Mouse (Mus musculus) left cerebral cortex, postnatal 36 days (tissue): Measurements from ENCODE around the gene Olfr1413. TPM values are rescaled to one million over a fixed set of nuclear protein-coding genes. Genes with fewer than 3 reads are reported as not detected.

ENCODE experiments used
- DNase-seq, 2 experiments: peaks; one replicate each; pipeline ENCODE4 v3.0.0; 2021 to 2022; ENCODE audit warnings: low spot score in 2 of 2, mixed read lengths in 1 of 2
- intact Hi-C: fragments of 180-260 bp; cut with DNase I; formaldehyde crosslinking; loops from one replicate; pipeline ENCODE4 v1.15.1; 2025
- total RNA-seq, 2 experiments: library from RNA; stranded (reverse); gene quantifications; 2 replicates each; pipeline ENCODE4 v1.2.3; 2021

Olfr1413 gene
- total RNA-seq, result not detected

DNA sequence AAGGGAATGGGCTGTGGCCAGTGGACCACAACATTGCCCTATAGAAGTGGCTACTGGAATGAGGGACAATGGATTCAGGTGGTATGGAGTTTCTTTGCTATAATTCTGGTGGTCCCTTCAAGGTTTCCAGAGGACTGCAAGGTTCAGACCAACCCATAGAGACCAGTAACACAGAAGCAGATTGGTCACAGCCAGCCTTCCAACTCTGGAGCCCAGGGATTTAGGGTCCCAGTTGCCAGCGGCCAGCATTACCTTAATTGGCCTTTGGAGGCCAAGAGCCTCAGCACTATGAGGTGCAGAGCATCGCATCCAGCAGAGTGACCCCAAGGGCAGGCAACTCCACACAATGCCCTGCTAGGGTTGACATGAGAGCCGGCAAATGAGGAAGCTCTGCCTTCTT lies at the start of gene Olfr1413:
TSS of gene Olfr1413 (plus strand) at position 301 of the 400 bp plus-strand sequence.
- no peak for DNase-seq
- intact Hi-C loops, result no loop called here

DNA sequence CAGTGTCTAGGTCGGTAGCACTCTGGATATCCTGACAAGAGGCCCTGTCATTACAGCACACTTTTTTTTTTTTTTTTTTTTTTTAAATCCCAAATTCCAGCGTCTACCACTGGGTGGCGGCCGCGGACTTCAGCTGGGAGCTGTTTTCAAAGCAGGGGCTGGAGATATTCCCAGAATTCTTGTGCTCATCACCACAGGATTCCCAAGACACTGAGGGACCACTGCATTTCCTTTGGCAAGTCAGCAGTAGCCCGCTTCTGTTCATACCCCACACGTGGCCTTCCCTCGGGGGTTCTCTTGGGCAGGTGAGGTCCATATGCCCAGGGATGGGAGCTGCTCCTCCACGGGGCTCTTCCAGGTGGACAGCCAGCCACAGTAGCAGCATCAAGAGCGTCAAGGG lies 49.7 kb upstream of the Olfr1413 start:
- DNase-seq, result peak; percentile 27 to 38
- intact Hi-C loops, result loop anchor here (2.0 to 5.0 kb wide), 2 partner anchors 89 to 311 kb away; partner anchors contain the start of gene Gpc1

DNA sequence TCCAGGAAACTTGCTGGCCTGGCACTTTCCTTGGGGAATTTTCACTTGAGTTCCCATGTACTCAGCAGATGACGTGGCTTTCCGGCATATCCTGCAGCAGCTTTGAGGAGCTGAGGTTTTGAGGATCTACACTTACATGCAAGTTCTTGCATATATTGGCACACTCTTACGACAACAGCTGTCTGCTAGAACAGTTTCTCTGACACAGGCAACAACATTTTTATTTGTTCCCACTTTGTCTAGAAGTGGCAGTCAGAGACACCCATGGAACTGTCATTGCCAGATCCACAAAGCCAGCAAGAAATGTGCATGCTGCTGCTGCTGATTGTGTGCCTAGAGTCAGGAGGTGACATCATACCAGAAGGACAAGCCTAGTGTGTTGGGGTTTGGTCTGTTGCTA lies 47.4 kb upstream of the Olfr1413 start:
- DNase-seq, result no peak
- intact Hi-C loops, result loop anchor here (5.0 kb wide), 1 partner anchor 309 kb away; the partner anchor contains the start of gene Gpc1

DNA sequence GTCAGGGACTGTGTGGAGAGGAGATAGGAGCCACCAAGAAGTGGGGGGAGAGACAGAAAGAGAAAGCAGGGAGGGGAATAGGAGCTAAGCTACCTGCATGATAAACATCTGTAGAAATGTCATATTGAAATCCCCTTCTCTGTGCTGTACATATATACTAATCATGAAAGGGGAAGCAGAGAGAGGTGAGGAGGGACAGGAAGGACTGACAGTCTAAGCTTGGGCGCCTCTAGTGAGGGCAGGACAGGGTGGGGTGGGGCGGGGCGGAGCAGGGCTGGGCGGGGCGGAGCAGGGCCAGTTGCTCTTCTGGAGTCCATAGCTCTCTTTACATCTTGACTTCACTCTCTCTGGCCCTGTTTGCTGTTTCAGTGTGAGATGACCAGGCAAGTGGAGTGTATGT lies 34.1 kb upstream of the Olfr1413 start:
- no peak for DNase-seq
- intact Hi-C loops, result no loop called here

DNA sequence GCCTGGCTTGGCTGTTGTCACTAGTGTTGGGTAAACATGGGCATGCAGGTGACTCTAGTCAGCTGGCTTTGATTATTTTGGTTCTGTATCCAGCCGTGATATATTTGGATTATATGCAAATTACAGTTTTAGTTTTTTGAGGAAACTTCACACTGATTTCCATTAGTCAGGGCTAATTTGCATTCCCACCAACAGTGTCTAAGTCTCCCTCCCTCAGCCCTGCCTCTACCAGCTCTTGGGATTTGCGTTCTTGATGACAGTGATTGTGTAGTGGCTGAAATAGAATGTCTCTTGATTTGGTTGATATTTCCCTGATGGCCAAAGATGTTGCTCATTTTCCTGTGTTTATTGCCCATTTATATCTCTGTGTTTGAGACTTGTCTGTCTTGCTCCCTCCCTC lies 32.1 kb upstream of the Olfr1413 start:
- intact Hi-C loops, result no loop called here
- DNase-seq, result no peak

DNA sequence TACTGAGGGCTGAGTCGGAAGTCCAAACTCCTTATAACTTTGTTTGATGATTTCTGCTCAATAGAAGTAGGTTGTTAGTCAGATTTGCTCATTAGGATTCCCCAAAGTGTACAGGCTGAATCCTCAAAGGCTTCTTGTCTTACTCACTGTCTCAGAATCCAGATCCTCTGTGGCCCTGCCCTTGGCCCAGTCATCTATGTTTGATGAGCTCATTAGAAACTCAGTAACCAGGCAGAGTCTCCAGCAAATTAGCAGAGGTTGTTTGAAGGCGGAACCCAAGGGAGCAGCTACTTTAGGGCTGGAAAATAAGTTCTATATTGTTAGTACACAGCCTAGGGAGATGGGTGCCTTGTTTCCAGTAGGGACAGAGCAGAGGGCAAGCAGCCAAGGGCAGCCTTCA lies 25.2 kb upstream of the Olfr1413 start:
- intact Hi-C loops, result no loop called here
- no peak for DNase-seq

DNA sequence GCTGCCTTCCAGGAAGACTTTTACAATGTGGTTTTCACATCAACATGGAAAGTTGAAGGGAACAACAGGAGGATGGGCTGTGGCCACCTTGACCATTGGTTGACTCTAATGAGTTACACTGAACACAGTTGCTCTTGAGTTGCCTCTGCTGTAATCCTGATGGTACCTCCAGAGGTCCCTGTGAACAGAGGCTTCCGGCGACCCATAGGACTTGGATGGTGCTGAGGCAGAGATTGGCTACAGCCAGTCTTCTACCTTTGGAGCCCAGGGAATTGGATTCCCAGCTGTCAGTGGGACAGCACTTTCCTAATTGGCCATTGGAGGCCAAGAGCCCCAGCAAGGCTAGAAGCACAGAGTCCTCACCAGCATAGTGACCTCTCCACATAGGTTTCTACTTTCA lies 14.4 kb downstream of the Olfr1413 start, which contains the start of gene Olfr1412:
TSS of gene Olfr1412 (plus strand) at position 301 of the 400 bp plus-strand sequence.
- no peak for DNase-seq
- intact Hi-C loops, result no loop called here

DNA sequence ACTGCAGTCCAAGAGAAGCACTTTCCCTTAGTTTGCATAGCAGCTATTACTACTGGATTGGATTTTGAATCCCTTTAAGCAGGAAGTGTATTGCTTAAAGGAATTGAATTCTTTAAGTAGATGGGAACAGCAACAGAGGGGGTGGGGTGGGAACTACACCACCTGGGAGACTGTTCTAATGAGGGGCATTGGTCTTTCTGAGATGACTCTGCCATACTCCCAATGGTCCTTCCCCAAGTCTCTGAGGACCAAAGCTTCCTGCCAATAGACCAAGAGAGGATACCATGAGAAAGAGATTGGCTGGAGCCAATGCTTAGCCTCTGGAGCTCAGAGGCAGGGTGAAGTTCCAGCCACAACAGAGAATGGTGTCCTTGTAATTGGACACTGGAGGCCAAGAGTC lies 23.0 kb downstream of the Olfr1413 start, which contains the start of gene Olfr1411:
TSS of gene Olfr1411 (plus strand) at position 301 of the 400 bp plus-strand sequence.
- DNase-seq, result no peak
- intact Hi-C loops, result no loop called here

DNA sequence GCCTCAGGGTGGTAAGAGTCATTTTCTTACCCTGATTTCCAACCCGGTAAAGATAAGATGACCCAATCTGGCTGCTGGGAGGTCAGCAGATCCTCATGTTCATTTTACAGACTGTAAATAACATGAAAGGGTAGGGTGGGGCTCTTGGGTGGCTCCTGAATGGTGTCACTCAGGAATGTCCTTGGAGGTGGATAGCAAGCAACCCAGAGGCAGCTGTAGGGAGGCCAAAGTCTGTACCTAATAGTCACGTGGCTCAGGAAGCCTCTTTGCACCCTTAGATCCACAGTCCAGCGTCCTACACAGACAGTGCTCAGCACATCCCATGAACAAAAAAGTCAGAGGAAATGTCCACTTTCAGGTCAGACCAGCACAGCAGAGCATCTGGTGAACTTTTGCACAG lies 24.9 kb downstream of the Olfr1413 start:
- DNase-seq, result no peak
- intact Hi-C loops, result no loop called here

DNA sequence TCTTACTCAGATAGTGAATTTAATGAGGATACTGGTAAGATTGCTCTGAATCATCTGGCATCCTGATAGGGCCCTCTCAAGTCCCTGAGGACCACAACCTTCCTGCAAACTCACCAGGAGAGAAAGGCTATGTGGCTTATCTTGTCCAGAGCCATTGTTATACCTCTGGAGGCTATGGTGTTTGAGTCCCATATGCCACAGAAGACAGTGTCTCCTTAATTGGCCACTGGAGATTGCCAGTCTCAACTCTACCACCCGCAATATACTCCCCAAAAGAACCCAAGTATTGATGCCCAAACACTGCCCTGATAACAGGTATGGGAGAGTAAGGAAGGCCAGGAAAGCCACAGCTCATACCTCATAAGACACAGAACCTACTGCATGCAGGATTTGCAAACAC lies 34.4 kb downstream of the Olfr1413 start, which contains the start of gene Olfr1410:
TSS of gene Olfr1410 (plus strand) at position 301 of the 400 bp plus-strand sequence.
- intact Hi-C loops, result no loop called here
- DNase-seq, result no peak

DNA sequence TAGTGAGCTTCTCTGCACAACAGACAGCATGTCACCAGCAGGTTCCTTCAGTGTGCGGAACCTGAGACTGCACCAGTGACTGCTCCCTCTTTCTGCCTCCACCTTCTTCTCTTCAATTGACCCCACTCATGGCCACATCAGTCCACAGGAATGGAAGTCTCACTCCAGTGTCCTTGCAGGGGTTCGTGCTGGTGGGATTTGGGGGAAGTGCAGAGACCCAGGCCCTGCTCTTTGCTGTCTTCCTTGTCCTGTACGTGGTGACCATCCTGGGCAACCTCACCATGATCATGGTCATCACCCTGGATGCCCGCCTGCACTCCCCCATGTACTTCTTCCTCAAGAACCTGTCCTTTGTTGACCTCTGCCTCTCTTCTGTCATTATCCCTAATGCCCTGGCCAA lies 36.6 kb downstream of the Olfr1413 start:
- intact Hi-C loops, result no loop called here
- no peak for DNase-seq

DNA sequence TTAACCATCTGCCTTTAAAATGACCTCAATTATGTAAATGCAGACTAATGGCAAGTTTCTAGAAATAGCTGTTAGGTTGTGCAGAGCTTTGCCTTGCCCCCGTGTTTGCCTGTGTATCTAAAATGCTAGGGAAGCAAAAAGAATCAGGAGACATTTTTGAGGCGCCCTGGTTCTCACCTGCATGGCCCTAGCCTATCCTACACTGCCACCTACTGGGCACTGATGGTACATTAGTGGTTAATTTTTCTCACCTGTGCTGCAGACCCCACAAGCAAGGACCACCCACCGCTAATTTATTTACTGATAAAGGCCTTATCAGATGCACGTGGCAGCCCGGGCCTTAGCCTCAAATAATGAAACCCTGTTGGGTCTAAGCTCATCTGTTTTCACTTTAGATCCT lies 39.9 kb downstream of the Olfr1413 start:
- DNase-seq, result peak; percentile 29 to 48
- intact Hi-C loops, result loop anchor here (2.0 to 5.0 kb wide), 2 partner anchors 90 to 139 kb away; partner anchors contain the start of gene Ndufa10

DNA sequence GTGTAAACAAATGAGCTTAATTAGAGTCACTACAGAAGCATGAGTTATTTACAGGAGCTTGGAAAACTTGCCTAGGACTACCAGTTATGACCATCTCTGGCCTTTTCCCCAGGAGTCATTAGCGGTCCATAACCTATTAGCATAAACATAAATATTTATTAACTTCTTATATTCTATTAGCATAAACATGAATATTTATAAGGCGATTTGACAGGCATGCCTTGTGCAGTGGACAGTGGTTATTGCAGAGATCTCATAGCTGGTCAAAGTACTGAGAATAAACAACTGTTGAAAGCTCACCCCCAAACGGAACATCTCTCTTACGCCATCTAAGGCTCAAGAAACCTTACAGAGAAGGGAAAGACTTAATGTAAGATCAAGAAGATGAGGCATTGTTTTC lies 42.1 kb downstream of the Olfr1413 start:
- no peak for DNase-seq
- intact Hi-C loops, result loop anchor here (5.0 kb wide), 1 partner anchor 141 kb away; the partner anchor contains the start of gene Ndufa10

DNA sequence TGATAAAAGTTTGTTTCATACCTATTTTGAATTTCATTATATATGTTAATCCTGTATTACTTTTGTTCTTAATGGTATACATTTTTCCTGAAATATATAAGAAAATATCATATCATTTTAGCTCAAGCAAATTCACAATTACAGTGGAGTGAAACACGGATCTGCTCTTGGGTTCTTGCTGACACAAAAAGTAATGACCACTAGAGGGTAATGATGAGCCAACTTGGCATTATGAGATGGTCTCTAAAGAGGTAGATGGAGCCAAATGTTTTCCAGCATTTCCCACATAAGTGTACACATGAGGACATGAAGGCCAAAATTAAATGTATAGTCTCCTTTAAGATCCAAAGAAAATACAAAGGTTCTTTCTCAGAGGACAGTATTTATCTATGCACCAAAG lies 43.4 kb downstream of the Olfr1413 start:
- intact Hi-C loops, result loop anchor here (2.0 to 5.0 kb wide), 2 partner anchors 34 to 142 kb away; partner anchors contain the start of genes Ndufa10 and Otos

DNA sequence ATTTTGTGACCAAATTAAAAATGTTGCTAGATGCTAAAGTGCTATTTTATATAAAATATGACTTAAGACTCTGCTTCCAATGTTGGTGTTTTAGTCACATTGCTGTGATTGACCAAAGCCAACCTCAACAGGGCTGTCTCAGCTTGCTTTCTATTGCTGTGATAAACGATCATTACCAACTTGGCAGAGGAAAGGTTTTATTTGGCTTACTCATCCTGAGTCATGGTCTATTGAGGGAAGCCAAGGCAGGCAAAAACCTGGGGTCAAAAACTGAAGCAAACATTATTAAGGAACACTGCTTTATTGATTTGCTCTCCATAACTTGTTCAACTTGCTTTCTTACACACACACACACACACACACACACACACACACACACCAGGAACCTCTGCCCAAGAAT lies 44.9 kb downstream of the Olfr1413 start:
- intact Hi-C loops, result no loop called here

More for the DNA sequence above, 43.4 kb downstream of the Olfr1413 start:
- DNase-seq, result no peak

DNA sequence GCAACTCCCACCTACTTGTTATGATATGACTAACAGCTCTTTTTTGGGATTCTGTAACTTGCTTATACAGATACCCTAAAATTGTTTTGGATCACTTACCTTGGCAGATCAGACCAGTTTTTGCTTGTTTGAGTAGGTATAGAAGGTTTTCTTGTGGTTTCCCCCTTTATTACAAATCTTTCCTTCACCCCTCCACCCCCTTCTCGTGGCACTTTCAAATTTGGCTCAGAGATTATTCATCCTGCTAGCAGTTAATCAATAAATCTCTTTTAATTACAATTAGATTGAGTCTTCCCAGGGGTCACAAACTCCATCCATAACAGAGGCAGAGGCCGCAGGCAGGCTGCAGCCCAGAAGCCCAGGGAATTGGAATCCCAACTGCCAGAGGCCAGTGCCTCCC lies 46.4 kb downstream of the Olfr1413 start, which contains the start of gene Olfr12:
TSS of gene Olfr12 (plus strand) at position 301 of the 400 bp plus-strand sequence.
- intact Hi-C loops, result no loop called here
- DNase-seq, result no peak

More for the DNA sequence above, 44.9 kb downstream of the Olfr1413 start:
- DNase-seq, result no peak

DNA sequence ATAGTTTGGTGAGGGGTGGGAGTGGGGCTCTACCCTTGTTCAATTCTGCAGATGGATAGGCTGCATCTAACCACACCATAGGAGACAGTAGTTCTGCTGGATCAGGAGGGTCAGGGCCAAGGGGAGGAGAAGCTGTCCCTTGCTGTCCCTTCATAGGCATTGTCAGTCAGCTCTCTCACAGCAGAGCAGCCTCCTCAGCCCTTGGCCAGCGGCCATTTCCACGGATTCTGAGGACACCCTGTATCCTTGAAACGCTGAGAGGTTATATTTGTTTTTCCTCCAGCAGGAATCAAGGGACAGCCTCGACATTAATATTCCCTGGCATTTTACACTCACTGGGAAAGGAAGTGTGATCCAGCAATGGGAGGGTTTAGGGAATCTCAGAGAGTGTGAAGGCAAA lies 47.2 kb downstream of the Olfr1413 start:
- intact Hi-C loops, result no loop called here
- no peak for DNase-seq

Other genes starting within 250 kb of the Olfr1413 start
- gene Ndufa10, start 97.5 kb upstream of the Olfr1413 start, total RNA-seq, result 100 to 1,000 TPM; 217 to 221 TPM
- gene Olfr1416, start 86.2 kb upstream of the Olfr1413 start, total RNA-seq, result not detected
- gene Olfr1415, start 75.2 kb upstream of the Olfr1413 start, total RNA-seq, result not detected
- not detected for gene Olfr1414, start 52.7 kb upstream of the Olfr1413 start, total RNA-seq
- not detected for gene Olfr1412, start 14.5 kb downstream of the Olfr1413 start, total RNA-seq
- not detected for gene Olfr1411, start 23.1 kb downstream of the Olfr1413 start, total RNA-seq
- gene Olfr1410, start 34.5 kb downstream of the Olfr1413 start, total RNA-seq, result not detected
- gene Olfr12, start 46.5 kb downstream of the Olfr1413 start, total RNA-seq, result not detected
- 100 to 1,000 TPM; 233 to 246 TPM for gene Cops9, start 70.7 kb downstream of the Olfr1413 start, total RNA-seq
- gene Otos, start 77.5 kb downstream of the Olfr1413 start, total RNA-seq, result not detected